In genomic region chr5:150223546-150224239, GRCm38 (mm10) we compare ENCODE assay signal across 16 mouse cellular contexts.
"Had no signal": no experiment of that assay in that cellular context is flagged by ENCODE, and none has a peak within 500 bp of the region (broad histone marks: within the 10 kb centered on the region; RNA-seq: fewer than 3 reads in every experiment).

No protein-coding gene starts in this region.

- H3K4me1 ChIP-seq: limb, embryonic 13.5 days; megakaryocyte, embryonic 14.5 days; midbrain, embryonic 12.5 days; neural tube, embryonic 13.5 days had no signal

- H3K27me3 ChIP-seq: limb, embryonic 13.5 days; megakaryocyte, embryonic 14.5 days; midbrain, embryonic 12.5 days; neural tube, embryonic 13.5 days had no signal

- H3K9ac ChIP-seq: limb, embryonic 13.5 days; lung, embryonic 14.5 days; midbrain, embryonic 12.5 days; neural tube, embryonic 13.5 days had no signal

- H3K27ac ChIP-seq: layer of hippocampus, adult 2 months; limb, embryonic 13.5 days; macrophage; midbrain, embryonic 12.5 days; neural tube, embryonic 13.5 days had no signal

- H3K36me3 ChIP-seq: limb, embryonic 13.5 days; midbrain, embryonic 12.5 days; neural tube, embryonic 13.5 days had no signal

- H3K4me3 ChIP-seq: layer of hippocampus, adult 2 months; limb, embryonic 13.5 days; megakaryocyte, embryonic 14.5 days; midbrain, embryonic 12.5 days; neural tube, embryonic 13.5 days had no signal

- DNase-seq: kidney, adult 11 months; kidney, adult 9 months; kidney, postnatal 10 days; kidney, postnatal 4 days; left cerebral cortex, postnatal 4 days; lung, embryonic 14.5 days; lung, postnatal 10 days; retina, postnatal 1 day; right cerebral cortex, postnatal 14 days; thymus, postnatal 4 days had no signal
